Mouse (Mus musculus) hindbrain, embryonic 14.5 days (tissue): Measurements from ENCODE around the gene Yipf2. TPM values are rescaled to one million over a fixed set of nuclear protein-coding genes. Genes with fewer than 3 reads are reported as not detected.
"Not testable (repeated sequence)": the region's sequence is repeated elsewhere in the genome, so short reads cannot be mapped to it uniquely, and the experiment has no call there.

Source experiments
- ATAC-seq: fragments of 200-750 bp; cut with Nextera tagmentation; 2 replicates; pipeline ENCODE4 v1.8.0; 2017; ENCODE audit warnings: moderate number of reproducible peaks, mild to moderate bottlenecking, moderate TSS enrichment, moderate library complexity; ENCODE audit not compliant: low FRiP score
- DNase-seq: peaks from one replicate; pipeline ENCODE4 v3.0.0-alpha.2; 2015; ENCODE audit warnings: low spot score
- H3K27ac ChIP-seq: fragments of 300-500 bp; sonication (generic); 2 replicates; pipeline ENCODE4 v1.5.1; 2014; ENCODE audit warnings: mild to moderate bottlenecking, moderate library complexity
- H3K27me3 ChIP-seq: fragments of 300-500 bp; sonication (generic); 2 replicates; pipeline ENCODE4 v1.6.1; 2014; ENCODE audit warnings: mild to moderate bottlenecking, low read length, mixed read lengths; ENCODE audit not compliant: control insufficient read depth, insufficient read depth
- H3K36me3 ChIP-seq: fragments of 300-500 bp; sonication (generic); replicated peaks from 2 replicates; pipeline ENCODE4 v1.6.1; 2014; ENCODE audit not compliant: control insufficient read depth, insufficient read depth
- H3K4me1 ChIP-seq: fragments of 300-500 bp; sonication (generic); replicated peaks from 2 replicates; pipeline ENCODE4 v1.6.1; 2014; ENCODE audit warnings: antibody characterized with exemption, low read length, mixed read lengths; ENCODE audit not compliant: control insufficient read depth, insufficient read depth
- H3K4me2 ChIP-seq: fragments of 300-500 bp; sonication (generic); replicated peaks from 2 replicates; pipeline ENCODE4 v1.6.1; 2014; ENCODE audit warnings: mild to moderate bottlenecking, moderate library complexity
- H3K4me3 ChIP-seq: fragments of 300-500 bp; sonication (generic); replicated peaks from 2 replicates; pipeline ENCODE4 v1.5.1; 2014; ENCODE audit warnings: mild to moderate bottlenecking, low read length
- H3K9ac ChIP-seq: fragments of 300-500 bp; sonication (generic); 2 replicates; pipeline ENCODE4 v1.6.1; 2014
- H3K9me3 ChIP-seq: fragments of 300-500 bp; sonication (generic); 2 replicates; pipeline ENCODE4 v1.6.1; 2016; ENCODE audit warnings: low read length; ENCODE audit not compliant: control insufficient read depth
- WGBS: fragments of 180-500 bp; shearing (Covaris S2); extraction: QIAGEN DNeasy Blood & Tissue Kit; methylation state at CpG from one replicate; pipeline ENCODE4 v1.1.7; 2014; 5-methylcytosine and 5-hydroxymethylcytosine counted together
- polyA plus RNA-seq: library from polyadenylated mRNA; unstranded; fragments of >200 nt; fragmentation: Nextera tagmentation; extraction: Ambion mirVana; gene quantifications from 2 replicates; pipeline ENCODE4 v1.2.1, GENCODE M21; 2014

The Yipf2 gene
- polyA plus RNA-seq, 1 experiment from 2014 or later = 17.2 TPM

GRCm38 (mm10) chr9:21555198-21555742, 37.4 kb downstream of the Yipf2 start:
- WGBS = 91% methylated on average over 6 of the region's 6 CpGs
- ATAC-seq = no peak
- Histone ChIP-seq H3K9ac (no peak overlapping the region), H3K4me1 (no peaks in the 10 kb centered on the region), H3K4me3 (no peak overlapping the region), H3K27me3 (no peaks in the 10 kb centered on the region), H3K9me3 (no peaks in the 10 kb centered on the region), H3K27ac (no peak overlapping the region), H3K36me3 (peaks cover 19% of the 10 kb centered on the region), H3K4me2 (no peak overlapping the region)
- no peak for DNase-seq

- no peak overlapping the region for H3K27ac ChIP-seq
- no peak for ATAC-seq
- H3K36me3 ChIP-seq = peaks cover 21% of the 10 kb centered on the region
- H3K9ac ChIP-seq = no peak overlapping the region
- peaks cover 6% of the 10 kb centered on the region for H3K4me1 ChIP-seq
- H3K27me3 ChIP-seq = no peaks in the 10 kb centered on the region
- 91% methylated on average over 6 of the region's 6 CpGs for WGBS
- DNase-seq = no peak
- no peak overlapping the region for H3K4me2 ChIP-seq
- no peak overlapping the region for H3K4me3 ChIP-seq
- H3K9me3 ChIP-seq = no peaks in the 10 kb centered on the region
Measured at GRCm38 (mm10) chr9:21553607-21554273, 38.9 kb downstream of the Yipf2 start.

- ATAC-seq (no peak), DNase-seq (no peak)
- WGBS = 97% methylated on average over 2 of the region's 2 CpGs
- Histone ChIP-seq H3K36me3 (peaks cover 21% of the 10 kb centered on the region), H3K9ac (no peak overlapping the region), H3K9me3 (no peaks in the 10 kb centered on the region), H3K4me3 (no peak overlapping the region), H3K27me3 (no peaks in the 10 kb centered on the region), H3K4me2 (no peak overlapping the region), H3K27ac (no peak overlapping the region), H3K4me1 (peaks cover 15% of the 10 kb centered on the region)
Measured at GRCm38 (mm10) chr9:21551049-21551448, 41.6 kb downstream of the Yipf2 start.

- Histone ChIP-seq H3K27me3 (no peaks in the 10 kb centered on the region), H3K4me2 (peak overlapping the region; percentile 74), H3K27ac (peak overlapping the region; percentile 98), H3K9ac (peak overlapping the region; percentile 98), H3K9me3 (no peaks in the 10 kb centered on the region), H3K4me3 (peak overlapping the region; percentile 83), H3K36me3 (peaks cover 21% of the 10 kb centered on the region), H3K4me1 (peaks cover 15% of the 10 kb centered on the region)
- ATAC-seq (peak; percentile 19), DNase-seq (peak; percentile 50)
- under 1% methylated on average over 56 of the region's 66 CpGs for WGBS
Measured at GRCm38 (mm10) chr9:21547075-21547941, 45.3 kb downstream of the Yipf2 start.

- no peak for ATAC-seq
- under 1% methylated on average over 47 of the region's 52 CpGs for WGBS
- H3K4me2 ChIP-seq = peak within 1 kb of the TSS; percentile 74
Measured at GRCm38 (mm10) chr9:21546789-21547074, 45.9 kb downstream of the Yipf2 start, which contains the start of gene Carm1. Gene Carm1, plus strand, starts transcription at chr9:21546894.

GRCm38 (mm10) chr9:21545916-21546788, 46.5 kb downstream of the Yipf2 start:
- peak; percentile 99 for DNase-seq
- Histone ChIP-seq H3K4me1 (peaks cover 15% of the 10 kb centered on the region), H3K4me3 (peak overlapping the region; percentile 83), H3K4me2 (peak overlapping the region; percentile 74), H3K9ac (peak overlapping the region; percentile 98), H3K27ac (peak overlapping the region; percentile 98), H3K36me3 (peaks cover 15% of the 10 kb centered on the region), H3K9me3 (no peaks in the 10 kb centered on the region), H3K27me3 (no peaks in the 10 kb centered on the region)
- under 1% methylated on average over 56 of the region's 67 CpGs for WGBS
- ATAC-seq = peak; percentile 94

More at GRCm38 (mm10) chr9:21546789-21547074, 45.9 kb downstream of the Yipf2 start, which contains the start of gene Carm1:
- DNase-seq = no peak
- Histone ChIP-seq H3K36me3 (peaks cover 21% of the 10 kb centered on the region), H3K9ac (peak within 1 kb of the TSS; percentile 98), H3K4me3 (peak within 1 kb of the TSS; percentile 83), H3K27ac (peak within 1 kb of the TSS; percentile 98), H3K27me3 (no peaks in the 10 kb centered on the region), H3K9me3 (no peaks in the 10 kb centered on the region), H3K4me1 (peaks cover 15% of the 10 kb centered on the region)

GRCm38 (mm10) chr9:21545351-21545915, 47.2 kb downstream of the Yipf2 start:
- H3K9me3 ChIP-seq = no peaks in the 10 kb centered on the region
- H3K27ac ChIP-seq = peak overlapping the region; percentile 98
- H3K9ac ChIP-seq = peak overlapping the region; percentile 98
- H3K4me3 ChIP-seq = peak overlapping the region; percentile 83
- H3K4me2 ChIP-seq = peak overlapping the region; percentile 74
- ATAC-seq (peak; percentile 46), DNase-seq (no peak)
- H3K4me1 ChIP-seq = peaks cover 15% of the 10 kb centered on the region
- H3K36me3 ChIP-seq = peaks cover 8% of the 10 kb centered on the region
- no peaks in the 10 kb centered on the region for H3K27me3 ChIP-seq
- WGBS = 6% methylated on average over 9 of the region's 9 CpGs

- not testable (repeated sequence) for H3K4me1 ChIP-seq, H3K27me3 ChIP-seq, H3K9ac ChIP-seq, H3K4me3 ChIP-seq, H3K4me2 ChIP-seq, H3K36me3 ChIP-seq, DNase-seq, H3K27ac ChIP-seq, ATAC-seq, H3K9me3 ChIP-seq
- WGBS = 89% methylated on average over 2 of the region's 2 CpGs
Measured at GRCm38 (mm10) chr9:21542001-21542400, 50.6 kb downstream of the Yipf2 start.
